Mouse (Mus musculus) cerebellum, adult (tissue): ENCODE data around the gene Nemp1.
"Not testable (repeated sequence)": the region's sequence is repeated elsewhere in the genome, so short reads cannot be mapped to it uniquely, and the experiment has no call there.

Experiments used
- ATAC-seq: cut with Nextera tagmentation; 2 replicates; pipeline ENCODE4 v1.9.2; 2017; ENCODE audit warnings: mild to moderate bottlenecking, moderate library complexity, mixed read lengths; ENCODE audit not compliant: insufficient number of reproducible peaks, low FRiP score, low TSS enrichment

Gene Nemp1

GRCm38 (mm10) chr10:127643553-127644238 lies 23.0 kb upstream of the Nemp1 start:
- ATAC-seq, result no peak

GRCm38 (mm10) chr10:127645791-127646190 lies 20.9 kb upstream of the Nemp1 start:
- no peak for ATAC-seq

- no peak for ATAC-seq
Observed at GRCm38 (mm10) chr10:127652906-127653638, 13.6 kb upstream of the Nemp1 start.

- no peak for ATAC-seq
Observed at GRCm38 (mm10) chr10:127654970-127655579, 11.6 kb upstream of the Nemp1 start.

- not testable (repeated sequence) for ATAC-seq
Observed at GRCm38 (mm10) chr10:127657617-127658016, 9.1 kb upstream of the Nemp1 start.

GRCm38 (mm10) chr10:127658076-127658475 lies 8.6 kb upstream of the Nemp1 start:
- no peak for ATAC-seq

GRCm38 (mm10) chr10:127659551-127659950 lies 7.2 kb upstream of the Nemp1 start:
- no peak for ATAC-seq

GRCm38 (mm10) chr10:127661291-127661914 lies 5.3 kb upstream of the Nemp1 start:
- no peak for ATAC-seq

- peak; percentile 36 for ATAC-seq
Observed at GRCm38 (mm10) chr10:127661915-127662663, 4.6 kb upstream of the Nemp1 start.

GRCm38 (mm10) chr10:127662666-127663253 lies 3.9 kb upstream of the Nemp1 start:
- ATAC-seq, result no peak

GRCm38 (mm10) chr10:127663590-127663989 lies 3.1 kb upstream of the Nemp1 start:
- ATAC-seq, result no peak

- ATAC-seq, result no peak
Observed at GRCm38 (mm10) chr10:127664166-127664565, 2.5 kb upstream of the Nemp1 start.

- no peak for ATAC-seq
Observed at GRCm38 (mm10) chr10:127664891-127665290, 1.8 kb upstream of the Nemp1 start.

GRCm38 (mm10) chr10:127665366-127666181 lies 1.1 kb upstream of the Nemp1 start:
- no peak for ATAC-seq

GRCm38 (mm10) chr10:127667269-127668092 lies 780 bp downstream of the Nemp1 start:
- peak; percentile 13 for ATAC-seq

- ATAC-seq, result no peak
Observed at GRCm38 (mm10) chr10:127668093-127669050, 1.7 kb downstream of the Nemp1 start, which contains the start of gene Nab2. Gene Nab2 (minus strand): TSS chr10:127668568.

- ATAC-seq, result no peak
Observed at GRCm38 (mm10) chr10:127669170-127669569, 2.5 kb downstream of the Nemp1 start.
